ENCODE assay signal across 25 mouse cellular contexts in the genomic region with DNA sequence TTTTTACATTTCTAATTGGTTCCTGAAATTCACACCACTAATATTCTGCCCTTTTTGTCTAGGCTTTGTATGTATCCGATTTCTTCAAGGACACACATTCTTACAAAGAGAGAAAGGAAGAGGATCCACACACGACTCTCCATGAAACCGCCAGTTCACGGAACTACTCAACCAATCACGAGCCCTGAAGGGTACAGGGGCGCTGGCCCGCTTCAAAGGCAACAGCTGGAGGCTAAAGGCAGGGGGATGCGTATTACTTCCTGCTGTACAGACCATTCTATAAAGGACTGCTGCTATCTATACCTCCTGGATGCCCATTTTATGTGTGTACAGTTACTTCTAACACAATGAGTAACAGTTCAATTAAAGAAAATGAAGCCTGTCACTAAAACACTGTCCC.
"Had no signal": no experiment of that assay in that cellular context is flagged by ENCODE, and none has a peak within 500 bp of the region (broad histone marks: within the 10 kb centered on the region; RNA-seq: fewer than 3 reads in every experiment).

No protein-coding gene starts in this region.

- H3K4me3 ChIP-seq: gastrocnemius, adult 2 months; heart, embryonic 13.5 days; heart, embryonic 15.5 days; hindbrain, embryonic 10.5 days; hindbrain, embryonic 12.5 days; intestine, embryonic 15.5 days; kidney, embryonic 15.5 days; layer of hippocampus, adult 2 months; left cerebral cortex, adult 2 months; limb, embryonic 10.5 days; limb, embryonic 12.5 days; liver, embryonic 12.5 days had no signal

- H3K4me1 ChIP-seq: hindbrain, embryonic 10.5 days; hindbrain, embryonic 12.5 days; intestine, embryonic 15.5 days; limb, embryonic 10.5 days; limb, embryonic 12.5 days had no signal

- H3K27me3 ChIP-seq: heart, embryonic 13.5 days; heart, embryonic 15.5 days; hindbrain, embryonic 12.5 days; intestine, embryonic 15.5 days; kidney, embryonic 15.5 days; limb, embryonic 12.5 days; liver, embryonic 12.5 days had no signal

- H3K9me3 ChIP-seq: heart, embryonic 13.5 days; heart, embryonic 15.5 days; hindbrain, embryonic 10.5 days; hindbrain, embryonic 12.5 days; intestine, embryonic 15.5 days; kidney, embryonic 15.5 days; limb, embryonic 10.5 days; limb, embryonic 12.5 days; liver, embryonic 12.5 days had no signal

- DNase-seq: gastrocnemius, adult 2 months; gastrocnemius, postnatal 10 days; gastrocnemius, postnatal 25 days; heart, postnatal 4 days; kidney, adult 2 months; kidney, adult 9 months; kidney, postnatal 14 days; kidney, postnatal 36 days had no signal

- H3K9ac ChIP-seq: heart, embryonic 13.5 days; heart, embryonic 15.5 days; hindbrain, embryonic 12.5 days; hindbrain, embryonic 14.5 days; intestine, embryonic 15.5 days; kidney, embryonic 15.5 days; limb, embryonic 12.5 days; liver, embryonic 12.5 days had no signal

- H3K4me2 ChIP-seq: heart, embryonic 11.5 days; heart, embryonic 13.5 days; heart, embryonic 15.5 days; hindbrain, embryonic 12.5 days; hindbrain, embryonic 14.5 days; intestine, embryonic 15.5 days; kidney, embryonic 15.5 days; limb, embryonic 12.5 days had no signal

- ATAC-seq: hindbrain, embryonic 16.5 days; inflammation-experienced regulatory T-cells, adult 6 months; intestine, embryonic 15.5 days; intestine, postnatal 0 days had no signal

- H3K27ac ChIP-seq: gastrocnemius, adult 2 months; heart, embryonic 13.5 days; heart, embryonic 15.5 days; hindbrain, embryonic 10.5 days; hindbrain, embryonic 12.5 days; hindbrain, embryonic 14.5 days; intestine, embryonic 15.5 days; kidney, embryonic 15.5 days; kidney, postnatal 0 days; layer of hippocampus, adult 2 months; left cerebral cortex, adult 2 months; limb, embryonic 10.5 days; limb, embryonic 12.5 days had no signal
